In the genomic region with DNA sequence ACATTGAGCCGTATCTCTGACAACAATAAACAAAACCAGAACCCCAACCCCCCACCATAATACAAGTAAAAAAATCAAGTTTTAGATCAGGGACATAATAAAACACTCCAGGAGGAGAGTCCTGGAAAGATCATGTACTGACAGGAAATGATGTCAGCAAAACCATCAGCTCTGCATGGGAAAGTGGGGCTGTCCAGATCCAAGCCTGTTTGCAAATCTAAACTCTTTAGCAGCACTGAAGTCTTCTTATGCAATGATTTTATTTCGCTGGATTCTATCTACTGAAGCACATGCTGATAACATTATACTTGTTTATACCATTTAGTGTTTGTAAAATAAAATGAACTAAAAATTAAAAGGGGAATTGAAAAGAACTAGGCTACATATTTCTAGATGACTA, we compare ENCODE assay signal across 35 mouse cellular contexts.
"Had no signal": no experiment of that assay in that cellular context is flagged by ENCODE, and none has a peak within 500 bp of the region (broad histone marks: within the 10 kb centered on the region; RNA-seq: fewer than 3 reads in every experiment).

No protein-coding gene starts in this region.

- DNase-seq: heart, adult 18-20 months; heart, adult 2 months; heart, postnatal 10 days; heart, postnatal 14 days; heart, postnatal 36 days; heart, postnatal 4 days; kidney, adult 11 months; kidney, adult 18-20 months; kidney, adult 2 months; kidney, adult 8-10 months; kidney, adult 9 months; kidney, postnatal 10 days; kidney, postnatal 14 days; kidney, postnatal 25 days; kidney, postnatal 36 days; kidney, postnatal 4 days; layer of hippocampus, adult 9-11 months had no signal

- H3K4me3 ChIP-seq: heart, adult 2 months; heart, embryonic 10.5 days; heart, embryonic 12.5 days; heart, embryonic 13.5 days; heart, embryonic 15.5 days; hindbrain, embryonic 10.5 days; hindbrain, embryonic 12.5 days; hindbrain, embryonic 13.5 days; hindbrain, embryonic 15.5 days; intestine, embryonic 15.5 days; kidney, embryonic 15.5 days; layer of hippocampus, adult 2 months had no signal

- H3K4me2 ChIP-seq: heart, embryonic 11.5 days; heart, embryonic 12.5 days; heart, embryonic 13.5 days; heart, embryonic 15.5 days; hindbrain, embryonic 12.5 days; hindbrain, embryonic 13.5 days; hindbrain, embryonic 14.5 days; hindbrain, embryonic 15.5 days; intestine, embryonic 15.5 days; kidney, embryonic 15.5 days had no signal

- ATAC-seq: hindbrain, postnatal 0 days; inflammation-experienced regulatory T-cells, adult 6 months; intestine, embryonic 15.5 days; intestine, embryonic 16.5 days; intestine, postnatal 0 days had no signal

- H3K4me1 ChIP-seq: hindbrain, embryonic 10.5 days; hindbrain, embryonic 12.5 days; hindbrain, embryonic 15.5 days; intestine, embryonic 15.5 days; kidney, embryonic 15.5 days had no signal

- H3K9ac ChIP-seq: heart, embryonic 12.5 days; heart, embryonic 13.5 days; heart, embryonic 15.5 days; hindbrain, embryonic 12.5 days; hindbrain, embryonic 13.5 days; hindbrain, embryonic 14.5 days; hindbrain, embryonic 15.5 days; intestine, embryonic 15.5 days; kidney, embryonic 15.5 days had no signal

- H3K27ac ChIP-seq: heart, adult 2 months; heart, embryonic 10.5 days; heart, embryonic 13.5 days; heart, embryonic 15.5 days; hindbrain, embryonic 10.5 days; hindbrain, embryonic 12.5 days; hindbrain, embryonic 13.5 days; hindbrain, embryonic 14.5 days; hindbrain, embryonic 15.5 days; hindbrain, postnatal 0 days; intestine, embryonic 15.5 days; kidney, embryonic 15.5 days; kidney, postnatal 0 days; layer of hippocampus, adult 2 months had no signal

- H3K27me3 ChIP-seq: heart, embryonic 12.5 days; heart, embryonic 13.5 days; heart, embryonic 15.5 days; hindbrain, embryonic 12.5 days; hindbrain, embryonic 13.5 days; hindbrain, embryonic 15.5 days; intestine, embryonic 15.5 days; kidney, embryonic 15.5 days had no signal

- H3K9me3 ChIP-seq: heart, embryonic 10.5 days; heart, embryonic 12.5 days; heart, embryonic 13.5 days; heart, embryonic 15.5 days; hindbrain, embryonic 10.5 days; hindbrain, embryonic 12.5 days; hindbrain, embryonic 13.5 days; hindbrain, embryonic 15.5 days; intestine, embryonic 15.5 days; kidney, embryonic 15.5 days had no signal
